Mouse (Mus musculus) kidney, embryonic 16.5 days (tissue): ENCODE results near the gene Cacnb2. TPM values are rescaled to one million over a fixed set of nuclear protein-coding genes. Genes with fewer than 3 reads are reported as not detected.

Experiments
- ATAC-seq: fragments of 200-750 bp; cut with Nextera tagmentation; 2 replicates; pipeline ENCODE4 v1.8.0; 2017; ENCODE audit warnings: moderate TSS enrichment; ENCODE audit not compliant: low FRiP score, low TSS enrichment
- H3K27ac ChIP-seq: fragments of 300-500 bp; sonication (generic); 2 replicates; pipeline ENCODE4 v1.5.1; 2014; ENCODE audit warnings: low read length
- H3K27me3 ChIP-seq: fragments of 300-500 bp; sonication (generic); 2 replicates; pipeline ENCODE4 v1.6.1; 2014; ENCODE audit warnings: low read length, control low read depth, mixed read lengths; ENCODE audit not compliant: insufficient read depth
- H3K36me3 ChIP-seq: fragments of 300-500 bp; sonication (generic); 2 replicates; pipeline ENCODE4 v1.6.1; 2014; ENCODE audit warnings: low read length, control low read depth, mixed read lengths; ENCODE audit not compliant: insufficient read depth
- H3K4me1 ChIP-seq: fragments of 300-500 bp; sonication (generic); 2 replicates; pipeline ENCODE4 v1.6.1; 2014; ENCODE audit warnings: low read length, control low read depth, mixed read lengths; ENCODE audit not compliant: insufficient read depth
- H3K4me2 ChIP-seq: fragments of 300-500 bp; sonication (generic); replicated peaks from 2 replicates; pipeline ENCODE4 v1.6.1; 2014; ENCODE audit warnings: low read depth, low read length
- H3K4me3 ChIP-seq: fragments of 300-500 bp; sonication (generic); 2 replicates; pipeline ENCODE4 v1.5.1; 2014; ENCODE audit warnings: mild to moderate bottlenecking, low read length
- H3K9ac ChIP-seq: fragments of 300-500 bp; sonication (generic); replicated peaks from 2 replicates; pipeline ENCODE4 v1.6.1; 2014; ENCODE audit warnings: low read length
- H3K9me3 ChIP-seq: fragments of 300-500 bp; sonication (generic); 2 replicates; pipeline ENCODE4 v1.6.1; 2016; ENCODE audit warnings: low read length, control low read depth
- WGBS: fragments of 180-500 bp; shearing (Covaris S2); extraction: QIAGEN DNeasy Blood & Tissue Kit; methylation state at CpG from one replicate; pipeline ENCODE4 v1.1.7; 2014; 5-methylcytosine and 5-hydroxymethylcytosine counted together
- polyA plus RNA-seq: library from polyadenylated mRNA; unstranded; fragments of >200 nt; fragmentation: Nextera tagmentation; extraction: Ambion mirVana; gene quantifications from 2 replicates; pipeline ENCODE4 v1.2.1, GENCODE M21; 2015

Cacnb2 gene
- polyA plus RNA-seq, 1 experiment from 2014 or later: 2.0 TPM

DNA sequence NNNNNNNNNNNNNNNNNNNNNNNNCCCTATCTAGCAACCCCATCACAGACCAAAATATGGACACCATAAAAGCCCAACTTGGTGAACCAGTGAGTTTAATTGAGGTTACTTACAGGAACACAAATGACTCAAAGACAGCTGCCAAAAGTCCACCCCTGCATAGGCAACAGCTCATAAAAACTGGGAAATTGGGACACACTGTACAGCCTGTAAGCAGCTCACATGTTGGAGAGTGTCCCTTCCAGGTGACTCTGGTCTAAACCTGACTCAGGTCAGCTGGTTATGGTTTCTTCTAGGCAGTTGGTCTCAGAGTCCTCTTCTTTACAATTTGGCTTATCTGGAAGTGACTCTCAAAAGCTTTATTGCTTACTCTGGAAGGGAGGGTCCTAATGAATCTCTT, 212.1 kb downstream of the Cacnb2 start:
- no peaks in the 10 kb centered on the region for H3K36me3 ChIP-seq
- H3K4me1 ChIP-seq: no peaks in the 10 kb centered on the region
- 0 out of 2 replicates have a peak, but pooled peaks cover 2% of the 10 kb centered on the region for H3K9me3 ChIP-seq
- H3K4me2 ChIP-seq: no peak overlapping the region
- H3K27ac ChIP-seq: no peak overlapping the region
- no peak for ATAC-seq
- no peaks in the 10 kb centered on the region for H3K27me3 ChIP-seq
- H3K9ac ChIP-seq: no peak overlapping the region
- H3K4me3 ChIP-seq: no peak overlapping the region

DNA sequence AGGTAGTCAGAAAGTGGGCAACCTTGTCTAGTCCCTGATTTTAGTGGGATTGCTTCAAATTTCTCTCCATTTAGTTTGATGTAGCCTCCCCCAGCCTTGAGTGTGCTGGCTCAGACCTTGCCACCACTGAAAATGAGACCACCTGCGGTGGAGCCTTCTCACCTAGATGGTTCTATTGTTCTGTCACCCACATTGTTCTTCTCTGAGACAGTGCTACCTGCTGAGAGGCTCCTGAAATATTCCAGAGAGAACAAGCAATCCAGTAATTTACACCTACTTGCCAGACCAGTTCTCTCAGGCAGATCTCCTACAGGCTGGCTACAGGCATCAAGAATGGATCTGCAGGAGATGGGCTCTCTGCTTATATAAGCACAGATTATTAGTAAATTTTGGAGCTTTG, 215.8 kb downstream of the Cacnb2 start:
- 0 out of 2 replicates have a peak, but pooled peaks cover 2% of the 10 kb centered on the region for H3K9me3 ChIP-seq
- H3K4me2 ChIP-seq: no peak overlapping the region
- ATAC-seq: no peak
- no peaks in the 10 kb centered on the region; the same call in 1 of the 2 replicates for H3K4me1 ChIP-seq
- H3K4me3 ChIP-seq: no peak overlapping the region
- 43% methylated on average over 1 of the region's 1 CpGs for WGBS
- no peak overlapping the region for H3K9ac ChIP-seq
- H3K36me3 ChIP-seq: no peaks in the 10 kb centered on the region
- H3K27ac ChIP-seq: no peak overlapping the region
- no peaks in the 10 kb centered on the region for H3K27me3 ChIP-seq

GRCm38 (mm10) chr2:14820946-14821345, 218.1 kb downstream of the Cacnb2 start:
- ATAC-seq: no peak
- Histone ChIP-seq H3K4me1 (no peaks in the 10 kb centered on the region; the same call in 1 of the 2 replicates), H3K27me3 (no peaks in the 10 kb centered on the region), H3K4me3 (no peak overlapping the region), H3K9me3 (0 out of 2 replicates have a peak, but pooled peaks cover 2% of the 10 kb centered on the region), H3K4me2 (no peak overlapping the region), H3K9ac (no peak overlapping the region), H3K27ac (no peak overlapping the region), H3K36me3 (no peaks in the 10 kb centered on the region)
- WGBS: 84% methylated on average over 2 of the region's 2 CpGs

DNA sequence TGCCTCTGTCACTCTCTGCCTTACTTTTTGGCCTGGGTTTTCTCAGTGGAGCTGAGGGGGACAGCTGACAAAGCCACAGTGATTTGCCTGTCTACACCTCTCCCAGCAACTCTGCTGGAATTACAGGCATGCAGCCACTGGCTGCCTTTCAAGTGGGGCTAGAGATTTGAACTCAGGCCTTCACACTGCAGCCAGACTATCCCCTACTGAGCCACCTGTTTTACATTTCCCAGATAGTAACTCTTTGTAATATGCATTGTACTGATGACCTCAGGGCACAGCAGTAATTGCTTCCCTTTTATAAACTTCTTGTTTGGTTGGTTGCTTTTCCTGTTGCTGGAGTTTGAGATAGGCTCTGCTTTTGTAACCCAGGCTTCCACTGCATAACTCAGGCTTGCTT, 220.2 kb downstream of the Cacnb2 start:
- Histone ChIP-seq H3K27ac (no peak overlapping the region), H3K27me3 (no peaks in the 10 kb centered on the region), H3K4me3 (no peak overlapping the region), H3K4me1 (no peaks in the 10 kb centered on the region; the same call in 1 of the 2 replicates), H3K36me3 (no peaks in the 10 kb centered on the region), H3K9me3 (0 out of 2 replicates have a peak, but pooled peaks cover 2% of the 10 kb centered on the region), H3K4me2 (no peak overlapping the region), H3K9ac (no peak overlapping the region)
- ATAC-seq: no peak

GRCm38 (mm10) chr2:14823816-14824348, 221.0 kb downstream of the Cacnb2 start:
- ATAC-seq: peak; percentile 79
- Histone ChIP-seq H3K4me1 (no peaks in the 10 kb centered on the region; the same call in 1 of the 2 replicates), H3K9ac (no peak overlapping the region), H3K27me3 (no peaks in the 10 kb centered on the region), H3K27ac (no peak overlapping the region), H3K36me3 (no peaks in the 10 kb centered on the region), H3K4me2 (peak overlapping the region; percentile 3; the same call in 1 of the 2 replicates), H3K4me3 (no peak overlapping the region), H3K9me3 (0 out of 2 replicates have a peak, but pooled peaks cover 2% of the 10 kb centered on the region)
- whole genome bisulfite sequencing: 43% methylated on average over 11 of the region's 11 CpGs

DNA sequence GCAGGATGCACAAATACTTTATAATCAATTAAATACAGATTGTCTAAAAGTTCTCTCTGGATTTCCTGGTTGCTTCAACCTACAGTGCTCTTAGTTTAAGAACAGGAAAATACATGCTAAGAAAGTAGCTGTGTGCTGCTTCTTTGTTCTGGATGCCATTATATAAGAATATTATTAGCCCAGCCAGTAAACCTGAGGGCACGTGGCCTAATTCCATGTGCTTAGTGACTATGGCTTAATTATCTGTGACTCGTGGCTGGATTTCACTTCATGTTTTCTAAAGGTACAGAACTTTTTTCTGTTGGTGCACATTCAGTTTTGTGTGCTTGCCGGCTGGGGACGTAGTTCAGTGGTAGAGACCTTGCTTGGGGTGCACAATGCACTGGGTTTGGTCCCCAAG, 222.3 kb downstream of the Cacnb2 start:
- Histone ChIP-seq H3K9me3 (no peaks in the 10 kb centered on the region), H3K27ac (no peak overlapping the region), H3K4me1 (no peaks in the 10 kb centered on the region; the same call in 1 of the 2 replicates), H3K27me3 (no peaks in the 10 kb centered on the region), H3K36me3 (no peaks in the 10 kb centered on the region), H3K4me2 (no peak overlapping the region), H3K4me3 (no peak overlapping the region), H3K9ac (no peak overlapping the region)
- WGBS: 70% methylated on average over 4 of the region's 4 CpGs
- no peak for ATAC-seq

GRCm38 (mm10) chr2:14829451-14829850, 226.6 kb downstream of the Cacnb2 start:
- no peak overlapping the region for H3K9ac ChIP-seq
- no peaks in the 10 kb centered on the region for H3K36me3 ChIP-seq
- H3K4me1 ChIP-seq: no peaks in the 10 kb centered on the region
- no peaks in the 10 kb centered on the region for H3K9me3 ChIP-seq
- 60% methylated on average over 3 of the region's 3 CpGs for whole genome bisulfite sequencing
- no peaks in the 10 kb centered on the region for H3K27me3 ChIP-seq
- ATAC-seq: no peak
- H3K27ac ChIP-seq: no peak overlapping the region
- no peak overlapping the region for H3K4me2 ChIP-seq
- no peak overlapping the region for H3K4me3 ChIP-seq

- Histone ChIP-seq H3K9me3 (no peaks in the 10 kb centered on the region), H3K4me2 (no peak overlapping the region), H3K27me3 (no peaks in the 10 kb centered on the region), H3K27ac (no peak overlapping the region), H3K4me3 (no peak overlapping the region), H3K36me3 (no peaks in the 10 kb centered on the region), H3K4me1 (no peaks in the 10 kb centered on the region), H3K9ac (no peak overlapping the region)
- 82% methylated on average over 2 of the region's 2 CpGs for WGBS
- no peak for ATAC-seq
Observed at GRCm38 (mm10) chr2:14831308-14831707, 228.4 kb downstream of the Cacnb2 start.

GRCm38 (mm10) chr2:14834700-14835317, 231.9 kb downstream of the Cacnb2 start:
- WGBS: 52% methylated on average over 5 of the region's 5 CpGs
- no peak for ATAC-seq
- no peak overlapping the region for H3K27ac ChIP-seq
- H3K4me1 ChIP-seq: no peaks in the 10 kb centered on the region
- H3K4me3 ChIP-seq: no peak overlapping the region
- no peaks in the 10 kb centered on the region for H3K36me3 ChIP-seq
- H3K4me2 ChIP-seq: no peak overlapping the region
- H3K9me3 ChIP-seq: no peaks in the 10 kb centered on the region
- no peaks in the 10 kb centered on the region for H3K27me3 ChIP-seq
- H3K9ac ChIP-seq: no peak overlapping the region

DNA sequence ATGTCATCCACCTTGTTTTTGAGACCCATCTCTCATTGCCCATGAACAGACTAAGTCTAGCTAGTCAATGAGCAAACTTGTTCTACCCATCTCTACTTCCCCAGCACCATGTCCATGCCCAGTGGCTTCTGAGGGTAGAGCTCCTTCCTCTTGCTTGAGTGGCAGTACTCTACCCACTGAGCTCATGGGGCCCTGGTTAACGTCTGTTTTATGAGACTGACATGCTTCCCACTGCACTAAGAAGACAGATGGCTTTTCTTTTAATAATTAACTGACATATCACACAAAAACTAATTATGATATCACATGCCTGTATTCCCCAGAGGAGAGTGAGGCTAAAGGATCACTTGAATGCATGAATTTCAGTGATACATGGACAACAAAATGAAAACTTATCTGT, 238.4 kb downstream of the Cacnb2 start:
- no peaks in the 10 kb centered on the region for H3K9me3 ChIP-seq
- 41% methylated on average over 1 of the region's 1 CpGs for WGBS

More for the DNA sequence above, 238.4 kb downstream of the Cacnb2 start:
- Histone ChIP-seq H3K27me3 (no peaks in the 10 kb centered on the region), H3K9ac (no peak overlapping the region), H3K27ac (no peak overlapping the region), H3K4me2 (no peak overlapping the region), H3K36me3 (no peaks in the 10 kb centered on the region), H3K4me3 (no peak overlapping the region), H3K4me1 (no peaks in the 10 kb centered on the region)
- ATAC-seq: no peak
